Mouse (Mus musculus) 416B (cell line): Measurements from ENCODE around the gene Rbp4.

Experiments used
- DNase-seq: peaks from one replicate; pipeline ENCODE4 v3.0.0; 2011; ENCODE audit warnings: low read depth

Gene Rbp4

DNA sequence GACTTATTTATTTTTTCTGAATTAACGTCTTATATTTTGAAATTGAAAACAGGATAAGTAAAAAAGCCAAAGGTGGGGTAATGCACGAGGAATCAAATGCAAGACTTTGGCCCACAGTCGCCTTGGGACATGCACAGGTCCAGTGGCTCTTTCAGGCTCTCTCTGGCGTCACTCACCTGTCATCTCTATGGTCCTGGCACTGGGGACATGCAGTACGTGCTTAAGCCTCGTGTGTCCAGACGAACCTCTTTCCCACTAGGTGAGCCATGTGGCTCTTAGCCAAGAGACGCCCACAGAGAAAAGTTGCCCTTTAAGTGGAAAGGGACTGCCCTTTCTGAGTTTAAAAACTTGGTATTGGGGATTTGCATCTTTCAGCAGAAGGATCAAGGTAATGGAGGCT lies 35.7 kb downstream of the Rbp4 start:
- no peak for DNase-seq

DNA sequence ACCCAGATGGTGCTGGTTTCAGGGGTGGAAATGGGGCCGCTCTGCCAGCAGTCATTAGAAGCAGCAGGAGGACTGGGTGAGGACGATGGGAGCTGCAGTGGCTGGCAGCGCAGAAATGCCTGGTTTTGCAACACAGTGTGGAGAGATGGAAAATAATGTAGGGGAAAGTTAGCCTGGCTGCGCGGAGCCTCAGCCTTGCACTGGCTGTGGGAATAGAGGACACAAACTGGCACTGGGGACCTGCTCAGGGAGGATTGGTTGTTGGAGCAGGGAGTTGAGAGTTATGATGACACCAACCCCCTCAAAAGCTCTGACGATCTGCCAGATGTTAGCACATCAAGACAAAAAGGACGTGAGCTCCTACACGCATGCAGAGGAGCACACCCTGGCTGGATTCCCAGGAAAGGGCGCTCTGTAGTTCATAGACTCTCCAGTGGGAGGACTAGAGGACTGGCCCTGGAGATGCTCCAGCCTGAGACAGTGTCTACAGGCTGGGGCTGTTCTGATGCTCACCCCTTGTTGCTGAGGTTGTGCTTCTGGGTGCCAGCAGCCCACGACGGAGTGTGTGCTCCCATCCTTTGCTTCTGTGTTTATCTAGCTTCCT lies 38.0 kb downstream of the Rbp4 start:
- no peak for DNase-seq

DNA sequence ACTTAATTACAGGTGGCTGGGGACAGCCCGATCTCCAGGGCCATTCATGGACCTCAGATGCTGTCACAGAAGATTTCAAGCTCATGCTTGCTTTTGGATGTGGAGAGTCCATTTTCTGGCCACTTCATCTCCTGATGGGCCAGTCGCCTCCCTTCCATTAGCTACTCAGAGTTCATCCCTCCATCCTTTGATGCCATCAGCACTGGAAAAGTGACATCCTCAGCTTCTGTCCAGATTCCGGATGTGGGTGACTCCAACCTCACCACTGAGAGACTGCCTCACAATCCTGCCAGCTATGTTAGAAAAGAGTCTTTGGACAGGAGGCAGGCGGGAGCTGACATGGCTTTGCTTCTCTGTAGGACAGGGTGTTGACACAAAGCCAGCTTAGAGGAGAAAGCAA lies 39.2 kb downstream of the Rbp4 start:
- no peak for DNase-seq

DNA sequence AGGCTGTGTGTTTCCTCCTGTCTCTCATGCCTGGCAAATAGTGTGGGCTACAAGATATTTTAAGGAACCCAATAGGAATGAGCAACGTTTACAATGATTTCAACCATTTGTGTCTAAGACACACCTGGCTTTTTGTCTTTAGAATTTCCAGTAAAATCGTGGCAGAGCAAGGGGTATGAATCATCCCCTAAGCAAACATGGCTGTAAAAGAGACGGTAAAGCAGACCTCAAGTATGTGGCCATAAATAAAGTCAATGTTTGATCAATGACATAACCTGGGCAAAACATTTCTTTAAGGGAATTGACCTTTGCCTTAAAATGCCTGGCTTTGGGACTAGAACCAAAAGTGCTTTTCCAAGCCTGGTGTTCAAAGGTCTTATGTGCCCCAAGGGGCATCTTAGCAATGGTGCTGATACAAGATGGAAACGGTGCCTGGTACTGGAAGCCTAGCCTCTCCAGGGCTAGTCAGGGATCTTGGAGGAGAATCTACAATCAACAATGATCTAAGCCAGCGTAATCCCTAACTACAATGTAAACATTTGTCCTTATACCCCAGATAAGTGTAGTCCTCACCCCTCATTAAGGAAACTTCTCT lies 42.1 kb downstream of the Rbp4 start:
- DNase-seq, result no peak

DNA sequence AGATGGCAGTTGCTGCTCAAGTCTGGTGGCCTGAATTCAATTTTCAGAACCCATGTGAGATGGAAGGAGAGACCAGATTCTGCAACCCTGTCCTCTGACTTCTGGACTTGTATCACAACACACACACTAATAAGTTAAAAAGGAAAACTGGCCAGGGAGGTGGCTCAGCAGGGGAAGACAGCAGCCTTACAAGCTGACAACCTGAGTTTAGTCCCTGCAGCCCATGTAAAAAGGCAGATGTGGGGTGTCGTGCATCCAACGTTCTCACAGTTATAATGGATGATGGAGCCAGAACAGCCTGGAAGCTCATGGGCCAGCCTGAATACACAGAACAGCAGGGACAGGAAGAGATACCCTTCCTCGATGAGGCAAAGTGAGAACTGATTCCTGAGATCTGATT lies 43.7 kb downstream of the Rbp4 start:
- DNase-seq, result no peak

DNA sequence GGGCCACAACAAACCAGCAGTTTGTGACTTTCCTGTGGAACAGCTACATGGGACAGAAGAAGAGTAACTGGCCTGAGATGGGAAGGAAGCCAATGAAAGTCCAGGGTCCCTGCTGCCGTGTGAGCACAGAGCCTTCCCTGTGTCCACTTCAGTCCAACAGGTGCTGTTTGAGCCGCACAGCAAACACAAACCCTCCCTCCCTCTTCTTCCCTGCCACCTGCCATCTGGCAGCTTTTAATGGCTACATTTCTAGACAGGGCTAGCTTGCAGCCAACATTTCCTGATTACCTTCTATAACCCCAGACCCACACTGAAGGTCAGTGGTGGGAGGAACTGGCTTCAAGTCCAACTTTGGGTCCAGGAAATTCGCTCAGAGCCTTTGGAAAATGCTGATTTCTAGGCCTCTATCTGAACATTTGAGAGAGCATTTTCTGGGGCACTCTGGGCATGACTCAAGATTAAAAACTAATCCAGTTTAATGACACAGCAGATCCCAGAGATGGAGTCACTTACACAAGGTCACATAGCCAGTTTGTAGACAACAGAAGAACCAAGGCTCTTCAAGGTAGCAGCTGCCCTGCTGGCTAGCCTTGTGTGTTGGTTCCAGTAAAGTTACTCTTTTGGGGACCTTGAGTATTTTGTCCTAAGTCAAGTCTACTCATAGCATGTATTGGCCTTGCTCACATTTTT lies 47.1 kb downstream of the Rbp4 start:
- no peak for DNase-seq

DNA sequence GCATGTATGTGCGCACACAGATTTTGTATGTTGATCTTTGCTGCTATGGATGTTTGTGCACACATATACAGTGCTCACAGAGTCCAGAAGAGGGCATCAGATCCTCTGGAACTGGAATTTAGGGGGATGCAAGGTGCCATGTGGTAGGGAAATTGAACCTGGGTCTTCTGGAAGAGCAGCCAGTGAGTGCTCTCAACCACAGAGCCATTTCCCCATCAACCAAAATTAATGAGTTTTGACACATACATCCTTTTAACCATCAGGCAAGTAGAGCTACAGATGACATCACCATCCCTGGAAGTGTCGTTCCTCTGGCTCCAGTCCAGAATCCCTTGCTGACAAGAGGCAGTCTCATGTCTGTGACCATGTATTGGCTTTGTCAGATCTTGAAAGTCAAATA lies 48.8 kb downstream of the Rbp4 start:
- DNase-seq, result peak; percentile 41

DNA sequence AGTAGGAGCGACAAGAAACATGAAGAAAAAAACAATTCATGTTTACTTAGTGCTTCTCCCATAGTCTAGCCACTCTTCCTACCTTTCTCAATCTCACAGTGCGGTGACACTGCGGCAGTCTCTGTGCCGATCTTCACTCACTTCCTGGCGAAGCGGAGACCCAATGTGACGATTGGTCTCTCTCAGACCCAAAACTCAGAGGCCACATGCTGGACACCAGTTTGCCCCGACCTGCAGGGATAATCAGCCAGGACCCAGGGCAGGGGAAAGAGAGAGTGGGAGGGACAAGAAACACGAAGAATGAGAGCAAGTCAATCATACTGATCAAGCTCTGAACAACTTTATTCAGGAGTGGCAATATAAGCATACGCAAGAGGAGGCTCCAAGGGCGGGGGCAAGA lies 50.0 kb downstream of the Rbp4 start:
- no peak for DNase-seq

DNA sequence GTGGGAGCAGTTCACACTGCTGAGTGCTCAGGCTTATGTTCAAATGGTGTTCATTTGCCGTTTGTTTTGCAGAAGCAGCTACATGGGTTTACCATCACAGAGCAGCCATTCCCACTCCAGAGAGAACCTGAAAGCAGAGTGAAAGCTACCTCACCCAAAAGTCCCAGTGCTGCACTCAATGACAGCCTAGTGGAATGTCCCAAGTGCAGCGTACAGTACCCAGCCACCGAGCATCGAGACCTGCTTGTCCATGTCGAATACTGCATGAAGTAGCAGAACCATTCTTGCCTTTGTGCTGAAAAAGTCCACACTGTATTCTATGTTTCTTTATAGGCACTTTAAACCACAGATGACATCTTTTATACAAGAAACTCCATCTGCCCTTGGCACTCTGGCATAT lies 51.9 kb downstream of the Rbp4 start:
- no peak for DNase-seq
